Mouse (Mus musculus) small intestine, adult 2 months (tissue): ENCODE data around the gene Relt. TPM values are rescaled to one million over a fixed set of nuclear protein-coding genes. Genes with fewer than 3 reads are reported as not detected.

ENCODE experiments used
- H3K27ac ChIP-seq: fragments of 200-500 bp; 2 replicates; pipeline ENCODE4 v1.5.1; 2012; ENCODE audit warnings: low read depth, low read length, control low read depth, inconsistent platforms; ENCODE audit not compliant: insufficient read depth
- H3K27me3 ChIP-seq: fragments of 200-500 bp; 2 replicates; pipeline ENCODE4 v1.6.1; 2012; ENCODE audit warnings: mild to moderate bottlenecking, moderate library complexity, low read length, inconsistent platforms; ENCODE audit not compliant: control insufficient read depth, insufficient read depth
- H3K36me3 ChIP-seq: fragments of 200-500 bp; 2 replicates; pipeline ENCODE4 v1.6.1; 2012; ENCODE audit warnings: mild to moderate bottlenecking, low read length, control low read depth, inconsistent platforms; ENCODE audit not compliant: control insufficient read depth, insufficient read depth
- H3K4me1 ChIP-seq: fragments of 200-500 bp; 2 replicates; pipeline ENCODE4 v1.6.1; 2012; ENCODE audit warnings: low read length, inconsistent platforms, mixed read lengths; ENCODE audit not compliant: control insufficient read depth, insufficient read depth, insufficient read length
- H3K4me3 ChIP-seq: fragments of 200-500 bp; 2 replicates; pipeline ENCODE4 v1.5.1; 2012; ENCODE audit warnings: low read depth, mild to moderate bottlenecking, control low read depth, inconsistent platforms, low read length, moderate library complexity
- CTCF ChIP-seq: fragments of 200-500 bp; IDR thresholded peaks from 2 replicates; pipeline ENCODE4 v1.5.1; 2012; ENCODE audit warnings: low read depth, mild to moderate bottlenecking, control low read depth, inconsistent platforms, low read length, moderate library complexity, mixed read lengths; ENCODE audit not compliant: insufficient replicate concordance, insufficient read length; ENCODE audit errors: extremely low read depth
- POLR2A ChIP-seq: fragments of 200-500 bp; IDR thresholded peaks from 2 replicates; pipeline ENCODE4 v1.6.1; 2012; ENCODE audit warnings: low read depth, mild to moderate bottlenecking, control low read depth, inconsistent platforms, low read length, moderate library complexity
- WGBS: fragments of 180-500 bp; shearing (Covaris S2); methylation state at CpG from one replicate; pipeline ENCODE4 v1.1.7; 2018; 5-methylcytosine and 5-hydroxymethylcytosine counted together
- polyA plus RNA-seq: library from polyadenylated mRNA; depleted of rRNA; stranded (reverse); fragments of >200 nt; gene quantifications from 2 replicates; pipeline ENCODE4 v1.2.3, GENCODE M21; 2012

The Relt gene
- polyA plus RNA-seq, 1 experiment, result 7.0 TPM

DNA sequence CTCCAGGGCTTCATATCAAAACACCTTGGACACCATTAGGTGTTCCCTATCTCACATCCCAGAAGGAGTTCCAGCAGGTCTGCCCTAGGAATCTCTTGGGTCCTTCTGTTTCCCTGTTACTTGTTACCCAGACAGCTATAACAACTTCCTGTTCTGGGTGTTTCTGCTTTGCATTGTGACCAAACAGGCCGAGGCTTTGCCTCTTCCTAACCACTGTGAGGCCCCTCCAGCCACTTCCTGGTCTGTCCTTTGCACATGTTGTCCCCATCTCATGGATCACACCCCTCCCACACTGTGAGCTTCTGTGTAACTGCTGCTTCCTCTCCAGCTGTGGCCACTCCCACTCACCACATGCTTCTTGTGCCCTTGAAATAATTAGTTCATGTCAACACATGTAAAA, 17.8 kb downstream of the Relt start:
- no peak for TF ChIP-seq POLR2A
- no peak for TF ChIP-seq CTCF
- Histone ChIP-seq H3K27me3 (no peaks in the 10 kb centered on the region), H3K36me3 (no peaks in the 10 kb centered on the region), H3K27ac (0 out of 2 replicates have a peak overlapping the region, but pooled peaks have one; percentile 26), H3K4me3 (no peak overlapping the region), H3K4me1 (peaks cover 6% of the 10 kb centered on the region; the same call in 1 of the 2 replicates)
- WGBS, result 0% methylated on average over 1 of the region's 1 CpGs

DNA sequence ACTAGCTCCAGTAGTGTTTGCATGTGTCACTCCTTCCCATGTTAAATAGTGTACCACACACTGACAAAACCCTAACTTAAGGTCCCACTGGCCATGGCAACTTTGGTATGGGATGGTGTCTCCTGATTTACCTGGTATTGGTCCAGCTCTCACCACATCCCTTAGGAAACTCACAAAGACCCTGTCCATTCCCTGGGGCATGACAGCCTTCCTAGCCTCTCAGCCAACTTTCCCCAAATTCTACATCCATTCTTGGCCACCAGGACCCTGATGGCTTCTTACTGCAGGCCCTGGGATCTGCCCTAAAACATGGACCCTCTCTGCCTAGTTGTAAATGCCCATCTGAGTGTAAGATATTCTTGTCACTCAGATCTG, 18.2 kb downstream of the Relt start:
- H3K36me3 ChIP-seq, result no peaks in the 10 kb centered on the region
- H3K4me3 ChIP-seq, result no peak overlapping the region
- no peak for TF ChIP-seq CTCF
- TF ChIP-seq POLR2A, result no peak
- H3K27me3 ChIP-seq, result no peaks in the 10 kb centered on the region
- peaks cover 6% of the 10 kb centered on the region; the same call in 1 of the 2 replicates for H3K4me1 ChIP-seq
- peak overlapping the region; percentile 26; the same call in 1 of the 2 replicates for H3K27ac ChIP-seq

DNA sequence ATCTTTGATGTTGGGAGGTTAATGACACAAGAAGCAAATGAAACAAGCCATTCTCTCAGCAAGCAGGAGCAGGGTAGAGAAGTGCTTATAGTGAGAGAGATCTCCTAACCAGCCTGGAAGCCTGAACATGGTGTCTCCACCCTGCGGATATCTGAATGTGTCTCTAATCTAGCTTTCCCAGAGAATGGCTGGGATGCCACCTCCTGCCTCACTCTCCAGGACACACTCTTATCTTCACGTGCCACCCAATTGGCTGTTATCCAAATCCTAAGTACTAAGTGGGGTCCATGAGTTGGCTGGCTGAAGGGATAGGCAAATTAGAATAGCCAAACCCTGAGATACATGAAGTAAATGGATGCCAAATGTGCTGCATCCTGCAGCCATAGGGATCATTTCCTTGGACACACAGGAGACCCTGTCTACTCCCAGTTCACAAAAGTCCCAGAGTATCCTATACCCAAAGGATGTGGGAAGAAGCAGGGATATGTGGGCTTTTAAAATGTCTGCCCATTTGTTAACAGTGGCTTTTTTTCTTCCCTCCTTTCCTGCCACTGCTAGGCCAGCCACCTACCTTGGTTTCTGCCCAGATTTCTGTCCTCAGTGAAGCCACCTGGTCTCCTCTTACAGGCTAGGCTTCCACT, 18.7 kb downstream of the Relt start:
- Histone ChIP-seq H3K27ac (0 out of 2 replicates have a peak overlapping the region, but pooled peaks have one; percentile 26), H3K27me3 (no peaks in the 10 kb centered on the region), H3K36me3 (no peaks in the 10 kb centered on the region), H3K4me3 (no peak overlapping the region), H3K4me1 (peaks cover 6% of the 10 kb centered on the region; the same call in 1 of the 2 replicates)
- TF ChIP-seq CTCF (no peak), POLR2A (no peak)
- WGBS, result 45% methylated on average over 2 of the region's 2 CpGs

DNA sequence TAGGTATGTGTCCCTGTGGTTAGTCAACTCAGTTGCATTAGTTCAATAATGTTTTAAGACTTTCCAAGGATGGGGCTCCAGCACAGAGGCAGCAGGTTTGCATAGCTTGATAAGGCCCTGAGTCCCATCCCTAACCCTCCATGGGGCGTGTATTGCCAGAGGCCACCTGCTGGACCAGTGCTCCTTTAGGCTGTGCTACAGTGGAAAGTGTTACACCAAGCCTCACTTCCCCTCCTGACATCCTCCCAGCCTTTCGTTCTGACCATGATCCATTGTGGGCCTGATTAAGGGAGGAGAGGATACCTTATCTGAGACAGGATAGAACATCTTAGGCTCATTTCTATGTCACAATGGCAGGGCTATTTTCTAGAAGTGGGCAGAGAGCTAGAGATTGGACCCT, 19.4 kb downstream of the Relt start:
- Histone ChIP-seq H3K4me3 (no peak overlapping the region), H3K4me1 (peaks cover 6% of the 10 kb centered on the region; the same call in 1 of the 2 replicates), H3K36me3 (no peaks in the 10 kb centered on the region), H3K27me3 (no peaks in the 10 kb centered on the region), H3K27ac (no peak overlapping the region)
- TF ChIP-seq CTCF, result no peak
- no peak for TF ChIP-seq POLR2A
- WGBS, result 86% methylated on average over 2 of the region's 2 CpGs

DNA sequence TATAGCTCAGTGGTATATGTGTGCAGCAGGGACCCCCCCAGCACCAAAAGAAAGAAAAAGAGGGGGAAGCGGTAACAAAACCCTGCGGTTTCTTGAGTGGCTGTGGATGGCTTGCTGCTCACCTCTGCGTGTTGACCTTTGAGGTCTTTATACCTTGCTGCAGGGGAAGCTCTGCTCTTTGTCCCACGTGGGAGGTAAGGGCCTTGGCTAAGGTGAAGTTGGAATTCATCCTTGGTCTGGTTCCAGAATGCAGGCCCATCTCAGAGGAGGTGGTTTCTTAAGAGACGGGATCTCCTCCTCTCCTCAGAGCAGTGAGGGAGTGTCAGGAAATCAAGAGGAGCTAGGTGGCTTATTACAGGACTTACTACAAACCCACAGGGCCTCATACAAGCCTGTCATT, 21.1 kb downstream of the Relt start:
- no peak overlapping the region for H3K27ac ChIP-seq
- peaks cover 6% of the 10 kb centered on the region; the same call in 1 of the 2 replicates for H3K4me1 ChIP-seq
- WGBS, result 93% methylated on average over 5 of the region's 5 CpGs
- no peak overlapping the region for H3K4me3 ChIP-seq
- H3K36me3 ChIP-seq, result no peaks in the 10 kb centered on the region
- no peaks in the 10 kb centered on the region for H3K27me3 ChIP-seq
- TF ChIP-seq CTCF (no peak), POLR2A (no peak)

DNA sequence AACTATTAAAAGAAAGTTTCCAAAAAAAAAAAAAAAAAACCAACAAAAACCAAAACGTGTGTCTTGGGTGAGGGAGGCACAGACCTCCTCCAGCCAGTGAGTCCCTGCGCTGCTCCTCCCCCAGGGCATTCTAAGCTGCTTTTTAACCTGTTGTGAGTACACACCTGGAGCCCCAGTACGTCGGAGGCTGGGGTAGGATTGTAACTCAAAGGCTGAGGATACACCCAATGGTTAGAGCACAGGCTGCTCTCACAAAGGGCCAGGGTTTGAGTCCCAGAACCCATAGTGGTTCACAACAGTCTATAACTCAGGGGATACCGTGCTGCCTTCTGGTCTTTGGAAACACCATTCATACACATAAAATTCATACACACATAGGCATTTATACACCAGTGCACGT, 21.6 kb downstream of the Relt start:
- WGBS, result 92% methylated on average over 6 of the region's 6 CpGs

DNA sequence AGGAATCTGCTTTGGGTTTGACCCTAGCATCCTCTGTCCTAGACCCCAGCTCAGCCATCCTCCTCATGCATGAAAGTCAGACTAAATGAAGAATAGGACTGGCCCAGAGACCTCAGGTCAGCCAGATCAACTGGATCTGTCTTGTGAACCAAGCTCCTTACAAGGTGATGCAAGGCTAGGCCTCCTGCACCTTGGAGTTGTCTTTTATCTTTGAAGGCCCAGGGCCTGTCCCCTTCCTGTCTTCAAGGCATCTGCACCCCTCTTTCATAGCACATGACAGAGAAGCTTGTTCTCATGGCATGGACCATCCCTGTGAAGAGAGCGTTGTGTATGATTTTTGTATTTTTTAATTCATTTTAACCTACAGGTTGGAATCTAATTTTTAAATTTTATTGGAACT, 22.3 kb downstream of the Relt start:
- Histone ChIP-seq H3K27ac (no peak overlapping the region), H3K4me1 (peaks cover 6% of the 10 kb centered on the region; the same call in 1 of the 2 replicates), H3K27me3 (no peaks in the 10 kb centered on the region), H3K36me3 (no peaks in the 10 kb centered on the region), H3K4me3 (no peak overlapping the region)
- 100% methylated on average over 1 of the region's 1 CpGs for WGBS
- TF ChIP-seq POLR2A, result no peak
- no peak for TF ChIP-seq CTCF

More for the DNA sequence above, 21.6 kb downstream of the Relt start:
- Histone ChIP-seq H3K4me1 (peaks cover 6% of the 10 kb centered on the region; the same call in 1 of the 2 replicates), H3K27me3 (no peaks in the 10 kb centered on the region), H3K36me3 (no peaks in the 10 kb centered on the region), H3K4me3 (no peak overlapping the region), H3K27ac (no peak overlapping the region)
- TF ChIP-seq CTCF (no peak), POLR2A (no peak)
